Mouse (Mus musculus) cortical plate, adult 2 months (tissue): ENCODE results near the gene Kl. TPM values are rescaled to one million over a fixed set of nuclear protein-coding genes. Genes with fewer than 3 reads are reported as not detected.

Source experiments
- H3K27ac ChIP-seq: fragments of 200-500 bp; 2 replicates; pipeline ENCODE4 v1.5.1; 2012; ENCODE audit warnings: low read length, control low read depth, inconsistent platforms; ENCODE audit not compliant: insufficient read depth
- H3K4me1 ChIP-seq: fragments of 200-500 bp; 2 replicates; pipeline ENCODE4 v1.6.1; 2011; ENCODE audit warnings: low read length; ENCODE audit not compliant: control insufficient read depth, insufficient read depth
- H3K4me3 ChIP-seq: fragments of 200-500 bp; 2 replicates; pipeline ENCODE4 v1.5.1; 2011; ENCODE audit warnings: mild to moderate bottlenecking, low read length, control low read depth; ENCODE audit not compliant: insufficient read depth
- CTCF ChIP-seq: fragments of 200-500 bp; IDR thresholded peaks from 2 replicates; pipeline ENCODE4 v1.5.1; 2011; ENCODE audit warnings: mild to moderate bottlenecking, control low read depth, low read length; ENCODE audit not compliant: insufficient read depth; ENCODE audit errors: extremely low read depth
- POLR2A ChIP-seq: fragments of 200-500 bp; IDR thresholded peaks from 2 replicates; pipeline ENCODE4 v1.6.1; 2011; ENCODE audit warnings: mild to moderate bottlenecking, low read length, control low read depth; ENCODE audit not compliant: insufficient read depth; ENCODE audit errors: extremely low read depth
- polyA plus RNA-seq: library from polyadenylated mRNA; depleted of rRNA; stranded (reverse); fragments of >200 nt; gene quantifications from 2 replicates; pipeline ENCODE4 v1.2.3, GENCODE M21; 2012; rRNA removed

Gene Kl
- 1.0 and 1.4 TPM in 2 replicates for polyA plus RNA-seq

DNA sequence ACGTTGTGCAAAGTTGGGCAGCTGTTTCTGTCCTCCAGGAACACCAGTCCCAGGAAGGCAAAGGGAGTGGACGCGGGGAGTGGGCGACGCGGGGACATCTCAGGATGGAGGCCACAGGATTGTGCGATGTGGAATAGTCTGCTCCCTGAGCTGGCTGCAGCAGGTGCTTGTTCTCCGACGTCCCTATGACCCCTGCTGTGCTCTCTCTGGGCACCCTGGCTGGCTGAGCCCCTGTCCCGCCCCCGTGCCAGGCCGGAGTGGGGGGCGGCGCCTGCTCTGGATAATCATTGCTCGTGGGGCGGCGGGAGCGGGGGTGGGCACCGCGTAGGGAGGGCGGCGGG is at the start of gene Kl:
TSS of gene Kl (plus strand) at position 280 of the 341 bp plus-strand sequence.
- H3K4me1 ChIP-seq = no peaks in the 10 kb centered on the region
- peak within 1 kb of the TSS; percentile 38 for H3K4me3 ChIP-seq
- no peak for TF ChIP-seq CTCF
- TF ChIP-seq POLR2A = no peak
- no peak within 1 kb of the TSS for H3K27ac ChIP-seq

- Histone ChIP-seq H3K4me1 (peaks cover 8% of the 10 kb centered on the region), H3K27ac (peak overlapping the region; percentile 95), H3K4me3 (no peak overlapping the region)
- TF ChIP-seq CTCF = no peak
- TF ChIP-seq POLR2A = no peak
Observed at GRCm38 (mm10) chr5:150906053-150907040, 46.1 kb upstream of the Kl start.

- peaks cover 1% of the 10 kb centered on the region for H3K4me1 ChIP-seq
- TF ChIP-seq POLR2A (no peak), CTCF (no peak)
- no peak overlapping the region for H3K27ac ChIP-seq
- H3K4me3 ChIP-seq = no peak overlapping the region
Observed at GRCm38 (mm10) chr5:150912156-150912555, 40.3 kb upstream of the Kl start.

- H3K4me1 ChIP-seq = no peaks in the 10 kb centered on the region
- TF ChIP-seq POLR2A = no peak
- no peak for TF ChIP-seq CTCF
- H3K27ac ChIP-seq = no peak overlapping the region
- H3K4me3 ChIP-seq = no peak overlapping the region
Observed at GRCm38 (mm10) chr5:150912656-150913055, 39.8 kb upstream of the Kl start.

GRCm38 (mm10) chr5:150915080-150916055 is 37.0 kb upstream of the Kl start:
- Histone ChIP-seq H3K4me1 (no peaks in the 10 kb centered on the region), H3K27ac (no peak overlapping the region), H3K4me3 (no peak overlapping the region)
- TF ChIP-seq CTCF (no peak), POLR2A (no peak)

GRCm38 (mm10) chr5:150917131-150917858 is 35.1 kb upstream of the Kl start:
- no peak overlapping the region for H3K27ac ChIP-seq
- TF ChIP-seq CTCF (no peak), POLR2A (no peak)
- H3K4me1 ChIP-seq = no peaks in the 10 kb centered on the region
- H3K4me3 ChIP-seq = no peak overlapping the region

GRCm38 (mm10) chr5:150918599-150918998 is 33.8 kb upstream of the Kl start:
- H3K27ac ChIP-seq = no peak overlapping the region
- TF ChIP-seq POLR2A (no peak), CTCF (no peak)
- H3K4me1 ChIP-seq = no peaks in the 10 kb centered on the region
- H3K4me3 ChIP-seq = no peak overlapping the region

- Histone ChIP-seq H3K27ac (no peak overlapping the region), H3K4me3 (no peak overlapping the region), H3K4me1 (no peaks in the 10 kb centered on the region)
- TF ChIP-seq POLR2A = no peak
- no peak for TF ChIP-seq CTCF
Observed at GRCm38 (mm10) chr5:150919269-150919668, 33.1 kb upstream of the Kl start.

GRCm38 (mm10) chr5:150919961-150920360 is 32.4 kb upstream of the Kl start:
- TF ChIP-seq POLR2A (no peak), CTCF (no peak)
- Histone ChIP-seq H3K4me1 (no peaks in the 10 kb centered on the region), H3K4me3 (no peak overlapping the region), H3K27ac (no peak overlapping the region)
